Mouse (Mus musculus) embryo, embryonic 11.5 days (tissue): ENCODE results near the gene Ankrd40.

Experiments
- DNase-seq: peaks from one replicate; pipeline ENCODE4 v3.0.0-alpha.2; 2012; ENCODE audit warnings: low read depth, low spot score

Ankrd40 gene

DNA sequence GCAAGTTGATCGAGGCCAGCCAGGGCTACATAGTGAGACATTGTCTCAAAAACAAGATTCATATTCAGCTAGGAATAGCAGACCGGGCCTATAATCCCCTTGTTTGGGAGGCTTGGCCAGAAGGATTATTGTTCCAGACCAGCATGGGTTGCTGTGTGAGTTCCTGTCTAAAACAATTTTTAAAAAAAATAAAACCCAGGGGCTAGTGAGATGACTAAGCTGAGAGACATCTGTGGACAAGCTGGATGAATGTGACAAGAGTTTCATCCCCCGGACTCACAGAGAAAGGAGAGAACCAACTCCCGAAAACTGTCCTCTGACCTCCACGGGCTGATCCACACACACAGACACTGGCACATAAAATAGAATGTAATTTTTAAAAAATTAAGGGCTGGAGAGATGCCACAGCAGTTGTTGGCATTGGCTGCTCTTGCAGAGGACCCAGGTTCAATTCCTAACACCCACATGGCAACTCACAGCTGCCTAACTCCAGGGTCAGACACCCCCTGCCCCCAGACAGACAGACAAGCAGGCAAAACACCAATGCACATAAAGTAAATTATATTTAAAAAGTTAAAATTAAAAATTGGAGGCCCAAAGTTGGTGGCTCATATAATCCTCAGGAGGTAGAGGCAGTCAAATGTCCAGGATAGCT lies 4.4 kb upstream of the Ankrd40 start:
- no peak for DNase-seq

DNA sequence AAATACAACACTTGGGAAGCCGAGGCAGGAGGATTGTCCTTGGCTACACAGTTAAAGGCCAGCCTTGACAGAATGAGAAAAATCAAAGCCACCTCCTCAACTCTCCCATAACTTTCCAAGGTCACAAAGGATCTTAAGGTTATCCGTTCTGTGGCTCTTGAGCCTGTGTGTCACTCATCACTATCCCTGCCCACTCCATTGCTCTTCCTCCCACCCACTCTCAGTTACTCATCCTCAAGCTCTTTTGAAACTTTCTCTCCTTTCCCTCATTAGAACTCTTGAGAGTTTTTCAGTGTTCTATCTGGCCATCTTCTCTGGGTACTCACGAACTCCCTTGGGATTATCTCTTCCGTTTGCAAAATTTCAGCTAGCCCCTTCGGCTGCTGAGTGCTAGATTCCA lies 3.2 kb upstream of the Ankrd40 start:
- no peak for DNase-seq

DNA sequence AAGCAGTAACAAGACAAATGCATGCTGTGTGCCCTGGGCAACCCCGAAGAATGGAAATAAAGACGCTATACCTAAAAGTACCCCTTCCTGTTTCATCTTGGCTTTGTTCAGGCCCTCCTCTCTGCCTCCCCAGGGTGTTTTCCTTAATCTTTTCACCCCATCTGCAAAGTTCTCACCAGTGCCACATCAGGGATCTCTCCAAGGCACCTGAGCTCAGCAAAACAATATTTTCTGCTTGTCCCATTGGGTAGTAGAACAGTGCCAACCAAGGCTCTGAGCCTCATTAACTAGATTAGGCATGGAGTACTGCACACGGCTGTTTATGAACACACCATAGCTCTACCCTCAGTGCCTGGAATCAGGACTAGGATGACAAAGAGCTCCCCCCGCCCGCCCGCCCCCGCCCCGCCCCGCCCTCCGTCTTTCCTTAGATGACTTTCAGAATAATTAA lies 815 bp upstream of the Ankrd40 start:
- DNase-seq: no peak

DNA sequence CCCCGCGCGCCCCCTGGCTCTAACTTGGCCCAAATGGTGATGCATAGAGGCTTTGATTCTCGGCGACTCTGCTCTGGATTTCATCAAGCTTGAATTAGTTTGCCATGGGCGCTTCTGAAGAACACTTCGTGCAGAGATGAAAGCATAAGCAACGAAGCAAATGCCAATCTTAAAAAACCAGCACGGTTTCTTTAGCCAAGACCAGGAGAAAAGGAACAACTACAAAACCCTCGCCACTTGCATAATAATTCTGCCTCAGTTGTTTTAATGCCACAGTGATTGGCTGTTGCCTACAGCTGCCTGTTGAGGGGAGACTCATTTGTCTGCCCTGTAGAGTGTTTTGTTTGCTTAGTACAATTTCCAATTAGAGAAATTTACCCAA lies 834 bp downstream of the Ankrd40 start:
- DNase-seq: no peak

DNA sequence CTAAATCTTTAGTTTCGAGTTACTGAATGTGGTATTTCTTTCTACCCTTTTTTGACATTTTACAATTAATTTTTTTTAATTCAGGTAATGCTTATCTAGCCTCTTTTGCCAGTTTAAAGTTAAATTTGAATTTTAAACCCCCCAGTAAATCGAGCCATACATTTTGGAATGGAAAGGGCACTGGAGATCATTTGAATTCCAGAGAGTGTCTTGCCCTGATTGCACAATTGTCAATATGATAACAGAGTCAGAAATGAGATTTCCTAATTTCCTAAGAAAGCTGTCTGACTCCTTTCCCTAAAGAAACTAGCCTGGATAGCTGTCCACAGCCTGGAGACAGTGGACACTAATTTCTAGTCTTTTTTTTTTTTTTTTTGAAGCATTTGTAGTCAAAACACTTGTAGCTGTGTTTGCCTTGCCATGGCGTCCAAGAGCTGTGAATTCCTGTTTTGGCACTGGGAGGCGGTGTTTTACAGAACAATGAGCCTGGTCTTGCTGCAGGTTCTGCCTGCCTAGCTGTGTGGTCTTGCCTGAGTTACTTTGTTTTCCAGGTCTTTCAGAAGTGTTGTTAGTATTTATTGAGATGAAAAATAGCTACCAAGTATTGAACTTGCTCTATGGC lies 1.6 kb downstream of the Ankrd40 start:
- DNase-seq: no peak

DNA sequence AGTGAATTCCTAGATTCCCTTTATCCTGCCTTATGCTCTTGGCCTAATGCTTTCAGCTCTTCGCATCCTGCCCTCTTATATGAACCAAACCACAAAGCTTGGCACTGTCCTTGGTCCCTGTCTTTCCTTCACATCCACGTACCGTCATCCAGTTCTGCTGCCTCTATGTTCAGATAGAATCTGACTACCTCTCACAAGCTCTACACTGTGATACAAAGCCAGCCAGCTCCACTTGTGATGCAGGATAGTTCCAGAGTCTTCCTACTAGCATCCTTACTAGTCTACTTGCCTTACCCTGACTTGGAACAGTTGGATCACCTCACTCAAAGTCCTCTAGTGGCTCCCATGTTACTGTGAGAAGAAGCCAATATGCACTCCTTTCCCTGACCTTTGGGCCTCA lies 2.4 kb downstream of the Ankrd40 start:
- DNase-seq: no peak

DNA sequence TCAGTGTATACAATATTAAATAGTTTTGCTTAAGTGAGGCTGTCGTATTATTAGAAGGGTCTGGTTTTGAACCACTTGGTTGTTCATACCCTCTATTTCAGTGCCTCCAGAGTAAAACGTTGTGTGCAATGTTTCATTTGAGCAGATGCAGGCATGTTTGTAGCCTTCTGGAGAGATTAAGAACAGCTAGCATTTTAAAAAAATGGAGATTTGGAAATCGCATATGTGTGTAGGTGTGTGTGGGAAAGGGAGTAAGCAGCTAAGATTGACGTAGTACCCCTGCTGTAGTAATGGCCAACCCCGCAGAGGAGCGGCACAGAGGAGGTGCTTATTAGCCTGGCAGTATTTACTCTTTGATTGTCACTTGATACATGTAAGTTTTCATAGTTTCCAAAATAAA lies 4.9 kb downstream of the Ankrd40 start:
- DNase-seq: no peak

DNA sequence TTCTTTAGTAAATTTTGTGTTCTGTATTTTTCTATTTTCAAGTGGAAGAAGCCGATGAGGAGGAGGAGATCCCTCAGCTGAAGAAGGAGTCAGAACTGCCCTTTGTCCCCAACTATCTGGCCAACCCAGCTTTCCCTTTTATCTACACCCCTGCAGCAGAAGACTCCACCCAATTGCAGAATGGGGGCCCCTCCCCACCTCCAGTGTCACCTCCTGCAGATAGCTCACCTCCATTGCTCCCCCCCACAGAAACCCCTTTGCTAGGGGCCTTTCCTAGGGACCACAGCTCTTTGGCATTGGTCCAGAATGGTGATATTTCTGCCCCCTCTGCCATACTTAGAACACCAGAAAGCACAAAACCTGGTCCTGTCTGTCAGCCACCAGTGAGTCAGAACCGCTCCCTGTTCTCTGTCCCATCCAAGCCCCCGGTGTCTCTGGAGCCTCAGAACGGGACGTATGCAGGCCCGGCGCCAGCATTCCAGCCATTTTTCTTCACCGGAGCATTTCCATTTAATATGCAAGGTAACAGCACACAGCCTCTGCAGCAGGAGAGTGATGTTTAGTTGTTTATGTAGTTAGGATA lies 6.7 kb downstream of the Ankrd40 start:
- DNase-seq: no peak

DNA sequence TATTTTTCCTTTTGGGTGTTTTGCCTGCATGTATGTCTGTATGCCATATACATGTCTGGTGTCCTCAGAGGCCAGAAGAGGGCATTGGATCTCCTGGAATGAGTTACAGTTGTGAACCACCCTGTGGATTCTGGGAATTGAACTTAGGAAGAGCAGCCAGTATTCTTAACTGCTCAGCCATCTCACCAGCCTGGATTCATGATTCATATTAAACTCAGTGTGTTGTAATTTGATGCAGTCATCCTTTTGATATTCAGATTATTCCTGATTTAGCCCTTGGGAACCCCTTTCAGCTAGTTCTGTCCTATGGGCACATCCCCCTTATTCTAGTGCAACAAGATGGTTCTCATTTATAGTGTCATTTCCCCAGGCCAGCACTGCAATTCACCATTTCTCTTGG lies 8.8 kb downstream of the Ankrd40 start:
- DNase-seq: no peak

DNA sequence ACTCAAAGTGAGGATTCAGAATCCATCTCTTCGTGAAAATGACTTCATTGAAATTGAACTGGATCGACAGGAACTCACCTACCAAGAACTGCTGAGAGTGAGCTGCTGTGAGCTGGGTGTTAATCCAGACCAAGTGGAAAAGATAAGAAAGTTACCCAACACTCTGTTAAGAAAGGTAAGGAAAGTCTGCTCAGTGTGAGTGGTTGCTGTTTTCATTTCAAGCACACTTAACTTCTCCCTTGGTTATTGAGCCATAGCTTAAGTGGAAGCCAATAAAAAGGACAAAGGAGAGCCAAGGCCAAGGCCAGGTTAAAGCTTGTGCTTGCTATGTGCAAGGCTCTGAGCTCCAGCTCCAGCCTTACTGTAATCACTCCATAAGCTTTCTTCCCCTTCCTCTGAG lies 10.5 kb downstream of the Ankrd40 start:
- no peak for DNase-seq

DNA sequence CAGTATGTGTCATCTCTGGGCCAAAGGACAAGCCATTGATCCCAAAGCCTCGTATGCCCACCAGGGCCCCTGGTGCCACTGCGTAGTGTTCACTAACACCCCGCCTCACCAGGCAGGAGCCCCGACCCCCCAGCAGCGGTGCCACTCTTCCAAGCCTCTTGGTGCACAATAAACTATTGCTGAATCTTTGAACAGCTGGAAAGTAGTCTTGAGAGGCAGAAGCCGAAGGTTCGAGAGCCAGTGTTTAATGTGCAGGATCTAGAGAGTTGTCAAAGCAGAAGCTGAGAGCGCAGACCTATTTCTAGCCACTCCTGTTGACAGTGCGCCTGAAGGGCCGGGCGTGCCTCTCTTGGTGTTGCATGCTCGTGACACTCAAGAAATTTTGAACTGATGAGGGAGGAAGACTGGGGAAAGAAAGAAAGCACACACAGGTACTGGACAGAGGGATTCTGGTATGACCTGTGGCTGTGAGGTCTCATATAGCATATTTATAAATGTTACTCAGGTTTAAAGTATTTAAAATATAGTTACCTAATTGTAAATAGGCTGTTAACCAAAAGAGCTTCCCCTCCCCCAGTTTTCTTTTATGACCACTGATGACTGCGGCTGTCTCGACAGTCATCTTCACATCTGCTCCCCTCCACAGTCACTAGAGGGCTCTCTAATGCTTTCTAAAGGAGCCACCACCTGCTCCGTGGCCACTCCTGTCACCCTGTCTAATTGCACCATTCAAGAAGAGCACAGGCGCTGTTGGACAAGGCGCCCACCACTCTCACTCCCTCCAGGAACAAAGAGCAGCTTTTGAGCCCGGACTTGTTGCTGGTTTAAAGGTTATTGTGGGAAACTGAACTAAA lies 12.2 kb downstream of the Ankrd40 start:
- peak; percentile 44 for DNase-seq

DNA sequence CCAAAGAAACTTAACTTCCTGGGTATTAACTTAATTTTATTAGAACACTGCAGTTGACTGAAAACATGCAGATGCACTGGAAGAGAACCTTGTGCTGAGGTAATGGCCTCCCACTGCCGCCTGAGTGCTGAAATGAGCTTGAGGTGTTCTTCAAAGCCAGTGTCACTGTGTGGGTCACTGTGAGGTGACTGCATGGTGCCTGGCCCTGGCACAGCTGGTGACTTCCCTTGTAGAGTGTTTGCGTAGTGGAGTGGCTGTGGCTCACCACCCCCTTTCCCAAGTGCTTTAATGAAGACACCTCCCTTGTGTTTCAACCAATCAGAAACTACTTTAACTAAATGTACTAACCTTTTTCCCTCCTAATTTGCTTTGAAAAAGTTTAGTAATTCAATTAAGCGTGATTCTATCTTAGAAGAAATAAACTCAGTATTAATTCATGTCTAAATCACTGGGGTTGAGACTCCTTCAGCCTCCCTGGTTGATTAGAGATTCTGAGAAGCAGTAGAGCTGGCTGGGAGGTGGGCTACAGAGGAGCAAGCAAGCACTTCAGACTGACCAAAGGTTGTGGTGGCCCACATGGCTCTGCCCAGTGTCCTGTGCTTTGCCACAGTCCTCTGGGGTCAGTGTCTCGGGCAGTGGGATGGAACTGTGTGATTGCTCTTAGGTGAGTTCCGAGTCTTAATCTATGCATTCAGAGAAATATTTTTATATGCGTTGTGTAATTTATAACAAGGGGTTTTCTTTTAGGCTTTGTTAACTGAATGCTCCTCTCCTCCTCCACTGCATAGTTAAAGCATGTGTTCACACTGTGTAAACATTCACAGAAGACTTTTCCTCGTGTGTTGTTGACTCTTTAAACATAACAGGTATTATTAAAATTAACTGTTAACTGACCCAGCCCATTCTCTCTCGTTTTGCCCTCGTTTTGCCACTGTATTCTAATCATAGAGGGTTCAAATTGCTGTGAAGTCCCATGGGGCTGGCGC lies 13.4 kb downstream of the Ankrd40 start:
- no peak for DNase-seq

DNA sequence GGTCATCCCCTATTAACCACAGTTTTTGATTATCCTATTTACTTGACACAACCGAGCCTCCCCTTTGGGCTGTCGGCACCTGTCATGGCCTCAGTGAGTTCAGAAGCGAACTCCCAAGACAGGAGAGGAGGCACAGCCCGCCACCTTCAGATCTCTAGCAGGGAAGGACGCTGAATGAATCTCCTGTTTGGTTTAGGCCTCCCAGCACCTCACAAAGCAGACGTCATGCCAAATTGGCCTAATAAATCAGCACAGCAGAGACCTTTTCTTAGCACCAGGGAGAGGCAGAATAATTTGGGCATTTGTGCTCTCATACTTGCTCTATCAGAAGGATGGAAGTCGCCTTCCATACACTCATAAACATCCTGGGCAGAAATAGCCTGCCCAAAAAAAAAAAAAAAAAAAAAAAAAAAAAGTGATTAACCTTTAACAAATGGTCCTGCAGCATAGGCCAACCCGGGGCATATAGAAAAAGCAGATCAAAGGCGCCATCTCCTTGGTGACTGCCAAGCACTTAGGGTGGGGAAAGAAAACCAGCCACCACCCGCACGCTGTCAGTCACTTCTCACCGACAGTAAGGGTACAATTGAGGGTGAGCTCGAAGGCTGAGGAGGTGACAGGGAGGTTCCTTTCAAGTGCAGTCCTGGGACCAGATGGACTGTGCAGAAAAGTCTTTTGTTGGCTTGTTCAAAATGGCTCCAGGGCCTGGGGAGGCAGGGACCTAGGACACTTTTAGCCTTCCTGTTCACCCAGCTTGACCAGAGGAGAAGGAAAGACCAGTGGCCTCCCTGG lies 14.5 kb downstream of the Ankrd40 start:
- no peak for DNase-seq

DNA sequence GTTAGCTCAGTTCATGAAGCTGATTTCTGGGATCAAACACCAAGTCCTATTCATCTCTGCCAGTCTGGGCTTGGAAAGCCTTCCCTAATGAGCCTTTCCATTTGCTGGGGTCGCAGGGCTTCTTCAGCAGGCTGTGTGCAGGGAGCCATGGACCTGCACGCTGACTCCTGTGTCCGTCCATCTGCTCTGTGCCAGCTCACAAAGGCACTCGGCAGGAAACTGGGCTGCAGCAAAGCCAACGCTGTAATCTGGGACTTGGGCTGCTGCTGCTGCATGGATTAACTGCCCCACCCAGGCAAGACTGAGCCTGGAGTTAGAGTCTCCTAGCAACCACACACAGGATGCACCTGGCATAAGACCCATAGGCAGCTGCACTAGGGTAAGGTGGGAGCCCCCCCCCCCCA lies 16.2 kb downstream of the Ankrd40 start:
- no peak for DNase-seq

DNA sequence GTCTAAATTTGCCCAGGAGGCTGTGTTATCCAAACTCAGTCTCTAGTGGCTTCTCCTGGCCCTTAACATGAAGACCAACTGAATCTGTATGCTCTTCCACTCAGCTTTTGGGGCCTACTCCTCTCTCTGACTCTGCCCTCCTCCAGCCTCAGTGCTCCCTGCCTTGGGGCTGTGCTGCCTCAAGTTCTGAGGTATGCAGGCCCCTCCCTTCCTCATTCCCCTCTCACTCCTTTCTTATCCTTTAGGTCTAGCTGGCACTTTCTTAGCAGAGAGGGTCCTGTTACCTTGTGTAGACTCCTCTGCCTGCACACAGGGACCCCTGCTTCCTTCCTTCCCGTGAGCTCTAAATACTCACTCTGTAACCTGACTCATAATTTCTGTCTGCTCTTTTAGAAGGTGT lies 16.7 kb downstream of the Ankrd40 start:
- no peak for DNase-seq

DNA sequence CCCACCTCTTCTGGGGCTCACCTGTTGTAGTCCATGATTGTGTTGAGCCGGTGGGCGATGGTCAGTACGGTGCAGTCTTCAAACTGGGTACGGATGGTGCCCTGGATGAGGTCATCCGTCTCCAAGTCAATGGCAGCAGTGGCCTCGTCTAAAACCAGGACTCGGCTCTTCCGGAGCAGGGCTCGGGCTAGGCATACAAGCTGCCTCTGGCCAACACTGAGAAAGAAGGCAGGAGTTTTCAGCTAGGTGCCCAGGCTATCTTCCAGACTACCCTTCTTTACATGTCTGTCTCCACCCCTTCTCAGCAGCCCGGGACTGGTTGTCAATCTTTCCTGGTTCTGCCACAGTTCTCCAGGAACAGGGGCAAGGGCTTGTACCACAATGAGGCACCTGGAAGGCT lies 18.1 kb downstream of the Ankrd40 start:
- no peak for DNase-seq

DNA sequence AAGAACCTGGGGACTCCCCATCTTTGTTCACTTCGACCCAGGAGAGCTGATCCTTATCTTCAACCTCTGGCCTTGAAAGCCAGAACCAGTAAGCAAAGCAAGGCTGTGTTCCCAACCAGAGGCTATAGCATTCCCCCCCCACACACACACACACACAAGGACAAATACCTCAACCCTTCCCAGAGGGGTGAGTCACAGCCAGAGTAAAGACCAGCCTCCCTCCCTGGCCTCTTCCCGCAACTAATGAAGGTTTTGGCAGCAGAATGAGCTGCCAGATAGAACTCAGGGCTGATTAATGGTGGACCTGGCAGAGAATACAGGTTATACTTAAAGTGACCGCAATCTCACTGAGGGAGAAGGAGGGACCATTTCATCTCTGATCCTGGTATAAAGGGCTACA lies 18.8 kb downstream of the Ankrd40 start:
- DNase-seq: no peak

DNA sequence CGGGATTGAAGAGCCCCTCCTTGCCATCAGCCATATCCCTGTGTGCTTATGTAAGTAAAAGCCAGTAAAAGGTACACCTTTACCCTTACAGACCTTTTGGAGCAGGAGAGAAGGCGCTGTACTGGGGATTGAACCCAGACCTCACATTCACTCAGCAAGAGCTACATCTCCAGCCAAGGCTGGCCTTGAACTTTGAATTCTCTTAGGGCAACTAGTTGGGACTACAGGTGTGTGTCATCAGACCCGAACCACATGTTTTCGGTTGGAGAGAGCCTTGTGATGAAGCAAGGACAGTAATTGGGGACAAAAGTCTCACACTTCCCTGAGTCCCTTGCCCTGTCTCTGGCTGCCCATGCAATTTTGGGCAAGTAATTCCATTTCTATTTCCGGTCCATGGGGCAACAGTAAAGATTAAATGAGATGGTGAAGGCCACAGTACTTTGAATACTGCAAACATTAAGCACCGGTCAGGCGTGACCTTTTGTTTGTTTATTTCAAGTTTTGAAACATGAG lies 19.3 kb downstream of the Ankrd40 start:
- DNase-seq: no peak

DNA sequence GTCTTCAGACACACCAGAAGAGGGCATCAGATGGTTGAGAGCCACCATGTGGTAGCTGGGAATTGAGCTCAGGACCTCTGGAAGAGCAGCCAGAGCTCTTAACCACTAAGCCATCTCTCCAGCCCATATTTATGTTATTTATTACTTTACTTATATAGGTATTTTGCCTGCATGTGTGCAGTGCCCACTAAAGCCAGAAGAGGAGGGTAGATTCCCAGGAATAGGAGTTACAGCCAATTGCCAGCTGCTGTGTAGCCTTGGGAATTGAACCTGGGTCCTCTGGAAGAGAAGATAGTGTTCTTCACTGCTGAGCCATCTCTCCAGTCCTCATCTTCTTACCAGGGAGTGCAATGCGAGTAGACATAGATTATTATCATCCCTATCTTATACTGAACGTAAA lies 22.0 kb downstream of the Ankrd40 start:
- DNase-seq: no peak

DNA sequence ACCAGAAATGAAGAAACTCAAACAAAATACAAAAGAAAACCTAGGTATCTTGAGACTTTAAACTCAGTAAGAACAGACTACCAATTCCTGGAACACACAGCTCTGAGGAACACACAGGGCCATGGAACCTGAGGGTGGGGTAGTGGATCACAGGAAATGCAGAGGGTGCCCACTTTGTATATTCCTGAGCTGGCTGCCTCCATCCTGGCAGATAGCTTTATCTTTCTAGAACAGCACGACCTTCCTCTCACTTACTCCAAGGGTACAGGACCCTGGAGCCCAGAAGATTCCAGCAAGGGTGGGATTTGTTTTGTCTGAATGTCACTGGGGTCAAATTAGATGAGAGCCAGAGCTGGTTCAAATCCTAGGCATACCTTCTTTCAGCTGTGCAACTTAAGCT lies 22.5 kb downstream of the Ankrd40 start:
- DNase-seq: no peak
